Mouse (Mus musculus): ENCODE measurements at regions not wholly inside any gene's neighbourhood (a gene's known extent, or its start where the extent isn't known, plus 50 kb on each side); places are given as distances from the start of the nearest gene placed in this dataset.

DNA sequence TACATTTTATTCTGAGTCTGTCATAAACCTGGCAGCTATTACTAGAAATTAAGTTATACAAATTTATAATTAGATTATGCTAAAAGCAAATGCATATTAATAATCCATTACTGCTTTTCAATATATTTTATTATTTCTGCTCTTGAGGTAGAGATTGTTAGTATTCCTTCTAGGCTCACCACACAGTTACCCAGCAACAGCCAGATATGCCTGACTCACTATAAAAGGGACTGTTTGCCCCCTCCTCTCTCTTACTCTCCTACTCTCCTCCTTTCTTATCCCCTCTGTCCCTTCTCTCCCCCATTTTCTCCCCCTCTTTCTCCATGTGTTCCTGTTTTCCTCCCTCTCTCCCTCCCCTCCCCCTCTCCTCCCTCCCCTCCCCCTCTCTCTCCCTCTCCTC is 98.7 kb downstream of the 4930505A04Rik start:
- DNase-seq, result no peak
- intact Hi-C loops (cut with DNase I), result loop anchor here (5.0 kb wide), 1 partner anchor 144 kb away; no protein-coding TSS in a partner anchor

DNA sequence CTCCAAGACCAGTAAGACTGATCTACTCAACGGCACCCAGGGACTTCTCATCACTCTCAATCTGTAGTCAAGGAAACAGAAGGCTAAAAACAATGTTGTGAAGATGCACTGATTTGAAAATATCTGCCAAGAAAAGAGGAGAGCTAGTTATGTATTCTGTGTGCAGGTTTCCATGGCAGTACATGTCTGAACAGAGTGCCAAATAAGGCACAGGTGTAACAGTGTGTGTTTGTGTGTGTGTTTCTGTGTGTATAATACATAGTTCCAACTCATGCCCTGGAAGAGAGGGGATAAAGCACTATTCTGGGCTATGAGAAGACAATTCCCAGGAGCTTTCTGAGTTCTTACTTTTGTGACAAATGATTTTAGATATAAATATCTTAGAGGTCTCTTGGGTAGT is 99.7 kb downstream of the 4930505A04Rik start:
- intact Hi-C loops (cut with DNase I), result loop anchor here (2.0 to 5.0 kb wide), 2 partner anchors 145 to 285 kb away; no protein-coding TSS in a partner anchor
- DNase-seq, result no peak

DNA sequence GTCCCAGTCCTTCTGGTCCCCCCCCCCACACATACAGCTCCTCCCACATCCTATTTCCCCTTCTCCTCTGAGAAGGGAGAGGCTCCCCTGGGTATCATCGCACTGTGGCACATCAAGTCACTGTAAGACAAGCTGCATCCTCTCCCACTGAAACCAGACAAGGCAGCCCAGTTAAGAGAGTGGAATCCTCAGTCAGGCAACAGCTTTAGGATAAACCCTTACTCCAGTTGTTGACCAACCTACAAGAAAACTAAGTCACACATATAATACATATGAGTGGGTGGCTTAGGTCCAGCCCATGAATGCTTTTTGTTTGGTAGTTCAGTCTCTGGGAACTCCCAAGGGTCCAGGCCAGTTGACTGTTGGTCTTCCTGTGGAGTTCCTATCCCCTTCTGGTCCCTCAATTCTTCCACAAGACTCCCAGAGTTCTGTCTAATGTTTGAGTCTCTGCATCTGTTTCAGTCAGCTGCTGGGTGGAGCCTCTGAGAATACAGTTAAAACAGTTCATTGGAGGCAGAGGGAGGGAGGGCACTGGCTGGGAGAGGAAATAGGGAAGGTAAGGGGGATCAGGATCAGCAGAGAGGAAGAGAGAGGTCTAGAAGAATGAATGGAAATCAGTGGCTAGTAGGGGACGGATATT is 101.7 kb upstream of the Sptbn1 start:
- intact Hi-C loops (cut with DNase I), result loop anchor here (2.0 to 5.0 kb wide), 5 partner anchors 35 to 287 kb away; partner anchors contain the start of gene 4930505A04Rik
- peak; percentile 16 to 40 for DNase-seq

DNA sequence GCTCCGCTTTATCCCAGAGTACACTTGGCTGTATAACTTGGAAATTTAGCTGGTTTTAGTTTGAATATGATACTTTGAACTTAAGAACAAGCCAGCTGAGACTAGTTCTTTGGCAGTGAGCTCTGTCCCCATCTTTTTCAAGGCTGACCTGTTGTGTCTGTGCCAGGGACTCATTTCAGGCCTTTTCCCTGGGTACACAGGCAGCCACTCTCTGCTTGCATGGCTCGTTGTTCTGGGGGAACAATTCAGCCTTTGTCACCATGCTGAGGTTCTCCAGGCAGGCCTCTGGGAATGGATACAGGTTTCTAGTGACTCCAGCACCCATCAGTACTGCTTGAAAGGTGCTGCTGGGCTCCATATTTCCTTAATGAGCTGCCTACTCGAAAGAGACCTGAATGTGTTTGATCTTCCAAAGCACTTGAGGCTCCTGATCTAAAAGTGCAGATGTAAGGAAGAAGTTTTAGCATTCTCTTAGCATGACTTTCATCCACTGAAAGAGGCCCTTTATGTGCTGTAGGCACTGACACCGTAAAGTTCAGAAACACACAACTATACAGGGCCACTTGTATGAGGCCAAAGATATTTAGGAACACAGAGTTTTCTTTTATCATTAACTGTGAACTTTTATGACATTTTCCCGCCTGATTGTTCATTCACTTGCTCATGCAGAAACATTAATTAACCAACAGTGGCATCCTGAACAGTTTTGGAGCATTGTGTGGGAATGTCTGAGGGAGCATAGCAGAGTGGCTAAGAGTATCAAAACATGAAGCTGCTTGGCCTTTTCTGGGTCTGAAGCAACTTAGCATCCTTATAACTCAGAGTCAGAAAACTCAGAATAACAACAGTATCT is 99.6 kb upstream of the Sptbn1 start:
- intact Hi-C loops (cut with DNase I), result loop anchor here (2.0 to 5.0 kb wide), 3 partner anchors 37 to 205 kb away; partner anchors contain the start of gene 4930505A04Rik
- DNase-seq, result peak; percentile 13 to 24

DNA sequence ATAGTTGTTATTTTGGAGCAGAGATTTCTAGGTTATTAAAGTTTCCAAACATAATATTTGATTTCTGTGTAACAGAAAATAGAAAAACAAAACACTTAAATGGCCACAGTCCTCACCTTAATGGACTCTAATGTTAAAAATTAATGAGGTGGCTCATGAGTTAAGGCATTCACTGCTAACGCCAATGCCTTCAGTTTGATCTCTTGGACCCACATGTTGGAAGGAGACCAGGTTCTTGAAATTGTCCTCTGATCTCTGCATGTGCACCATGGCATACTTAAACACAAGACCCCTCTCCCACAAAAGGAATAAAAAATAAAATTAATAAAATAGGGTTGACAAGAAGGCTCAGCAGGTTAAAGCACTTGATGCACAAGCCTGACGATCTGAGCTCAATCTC is 98.5 kb upstream of the Sptbn1 start:
- intact Hi-C loops (cut with DNase I), result loop anchor here (5.0 kb wide), 2 partner anchors 106 to 204 kb away; partner anchors contain the start of gene 4930505A04Rik

DNA sequence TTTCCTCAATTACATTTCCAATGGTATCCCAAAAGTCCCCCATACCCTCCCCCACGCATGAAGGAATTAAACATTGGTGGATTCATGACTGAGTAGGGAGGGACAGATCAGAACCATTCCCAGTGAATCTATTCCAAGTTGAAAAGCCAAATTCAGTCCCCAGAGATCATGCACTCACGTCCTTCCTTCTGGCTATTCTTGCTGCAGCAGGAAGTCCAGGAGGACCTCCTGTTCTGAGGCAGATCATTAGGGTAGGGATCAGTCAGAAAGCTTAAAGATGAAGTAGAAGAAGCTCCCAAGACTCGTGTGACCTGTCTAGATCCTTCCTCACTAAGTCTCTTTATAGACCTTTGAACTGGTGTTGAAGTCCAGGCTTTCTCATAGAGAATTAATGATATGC is 97.0 kb upstream of the Sptbn1 start:
- intact Hi-C loops (cut with DNase I), result loop anchor here (2.0 to 5.0 kb wide), 5 partner anchors 38 to 203 kb away; partner anchors contain the start of genes 4930505A04Rik and Sptbn1
- peak; percentile 20 to 45 for DNase-seq

More for the DNA sequence above, 98.5 kb upstream of the Sptbn1 start:
- DNase-seq, result no peak

DNA sequence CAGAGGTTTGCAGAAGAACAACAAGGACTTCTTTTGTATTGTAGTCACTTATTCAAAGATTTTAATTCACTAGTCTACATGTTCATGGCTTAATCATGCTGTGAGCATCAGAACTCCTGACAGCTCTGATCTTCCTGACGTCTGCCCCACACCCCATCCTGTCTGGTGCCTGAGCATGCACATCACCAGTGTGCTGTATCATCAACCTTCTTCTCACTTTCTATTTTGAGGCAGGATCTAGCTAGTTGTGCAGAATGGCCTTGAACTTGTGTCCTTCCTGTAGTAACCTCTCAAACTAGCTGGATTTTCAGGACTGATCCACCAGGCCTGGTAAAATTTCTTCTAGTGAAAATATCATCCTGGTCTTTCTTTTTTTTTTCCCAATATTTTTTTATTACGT is 96.6 kb upstream of the Sptbn1 start:
- intact Hi-C loops (cut with DNase I), result loop anchor here (2.0 kb wide), 3 partner anchors 38 to 96 kb away; partner anchors contain the start of gene Sptbn1
- peak in 1 of 2 experiments; percentile 24 for DNase-seq

DNA sequence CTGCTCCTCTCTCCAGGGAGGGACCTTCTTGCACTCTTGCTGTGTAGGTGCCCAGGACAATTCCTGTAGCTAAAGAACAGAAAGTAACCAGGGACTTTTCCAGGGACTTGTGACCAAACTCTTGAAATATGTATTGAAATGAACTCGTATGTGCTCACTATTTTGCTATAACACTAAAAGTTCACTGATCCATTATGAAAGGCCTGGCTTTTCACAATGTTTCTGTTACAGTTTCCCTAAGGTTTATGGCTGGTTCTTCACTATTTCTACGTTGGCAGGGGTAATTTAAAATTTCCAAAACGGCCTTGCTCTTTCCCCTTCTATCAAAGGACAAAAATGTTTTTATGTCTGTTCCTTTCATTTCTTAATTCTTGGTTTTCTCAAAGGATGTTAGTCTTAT is 90.2 kb upstream of the Sptbn1 start:
- no peak for DNase-seq
- intact Hi-C loops (cut with DNase I), result no loop called here

DNA sequence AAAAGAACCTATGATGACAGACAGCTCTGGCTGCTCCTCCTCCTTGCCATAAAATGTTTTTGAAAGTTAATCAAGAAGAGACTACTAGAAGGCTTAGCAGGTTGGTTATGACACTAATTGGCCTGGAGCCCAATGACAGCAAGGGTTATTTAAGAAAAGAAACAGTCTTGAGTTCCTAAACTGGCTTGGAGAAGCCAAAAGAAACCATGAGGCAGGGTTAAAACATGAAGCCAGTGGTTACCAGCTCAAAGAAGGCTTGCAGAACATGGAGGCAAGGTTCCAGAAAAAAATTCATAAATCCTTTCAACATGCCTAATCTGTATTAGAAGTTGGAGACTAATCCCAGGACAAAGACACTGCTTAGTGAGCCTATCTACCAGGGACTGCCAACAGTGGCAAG is 87.4 kb upstream of the Sptbn1 start:
- no peak for DNase-seq
- intact Hi-C loops (cut with DNase I), result no loop called here

DNA sequence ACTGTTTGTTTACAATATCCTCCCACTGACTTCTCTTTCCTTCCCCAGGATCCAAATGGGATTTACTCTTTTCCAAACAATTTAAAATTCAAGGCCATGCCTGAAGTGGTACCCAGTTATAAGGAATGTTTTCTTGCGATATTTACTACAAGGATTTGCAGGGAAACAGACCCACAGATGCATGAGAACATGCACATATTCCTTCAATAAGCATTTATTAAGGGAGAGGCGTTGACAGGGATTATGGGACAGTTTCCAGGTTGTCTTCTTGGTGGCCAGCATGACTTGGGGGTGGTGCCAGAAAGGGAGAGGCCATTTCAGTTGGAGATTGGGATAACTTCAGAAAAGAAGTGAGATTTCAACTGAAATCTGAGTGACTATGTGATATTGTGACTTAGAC is 58.4 kb upstream of the Sptbn1 start:
- intact Hi-C loops (cut with DNase I), result loop anchor here (2.0 kb wide), 1 partner anchor 38 kb away; no protein-coding TSS in a partner anchor
- peak; percentile 40 to 55 for DNase-seq

Data from heart, postnatal 36 days (tissue).